Mouse (Mus musculus) c-Kit-positive CD71-negative TER-119-negative erythroid progenitor cells, embryonic 14.5 days (primary cell): ENCODE data around the gene Gm17428.
"Not testable (repeated sequence)": the region's sequence is repeated elsewhere in the genome, so short reads cannot be mapped to it uniquely, and the experiment has no call there.

ENCODE experiments used
- DNase-seq: peaks from one replicate; pipeline ENCODE4 v3.0.0-alpha.2; 2013; ENCODE audit warnings: low read depth

Gm17428 gene

DNA sequence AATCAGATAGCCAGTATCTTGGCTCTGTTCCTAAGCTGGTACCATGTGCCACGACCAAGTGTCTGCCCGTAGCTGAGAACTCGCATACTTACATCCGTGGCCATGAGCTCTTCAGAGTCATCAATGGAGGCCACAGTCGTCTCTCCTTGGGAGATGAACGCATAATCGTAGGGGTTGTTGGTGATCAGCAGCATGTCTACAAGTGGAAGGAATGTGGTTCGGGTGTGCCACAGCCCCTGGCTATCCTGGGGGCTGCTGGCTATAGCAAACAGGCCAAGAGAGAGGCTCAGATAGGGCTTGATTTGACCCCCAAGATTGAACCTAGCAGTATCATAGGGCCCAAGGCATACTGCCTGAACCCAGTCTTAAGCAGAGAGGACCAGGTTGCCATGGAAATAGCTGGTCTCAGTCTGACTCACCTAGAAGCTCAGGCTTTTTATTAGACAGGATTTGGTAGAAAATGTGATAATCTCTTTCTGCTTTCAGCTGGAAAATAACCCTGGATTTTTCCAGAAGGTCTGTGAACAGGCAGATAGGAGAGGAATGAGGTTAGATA is 13.2 kb downstream of the Gm17428 start:
- no peak for DNase-seq

DNA sequence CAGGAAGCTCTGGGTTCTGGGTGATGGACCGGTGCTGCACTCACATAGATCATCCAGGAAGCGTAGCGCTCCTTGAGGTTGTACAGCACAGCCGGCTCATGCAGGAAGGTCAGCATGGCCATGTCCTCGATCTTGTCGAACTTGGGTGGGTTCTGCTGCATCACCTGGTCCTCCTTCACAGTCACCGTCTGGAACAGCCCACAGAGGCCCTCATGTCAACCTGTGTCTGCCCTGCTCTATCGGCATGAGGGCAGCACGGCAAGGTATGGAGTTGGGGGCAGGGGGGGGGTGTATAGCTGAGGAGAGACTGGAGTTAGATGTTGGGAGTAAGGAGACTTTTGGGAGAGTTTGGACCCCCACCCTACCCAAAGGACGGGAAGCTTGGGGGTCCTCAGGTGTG is 15.5 kb downstream of the Gm17428 start:
- no peak for DNase-seq

DNA sequence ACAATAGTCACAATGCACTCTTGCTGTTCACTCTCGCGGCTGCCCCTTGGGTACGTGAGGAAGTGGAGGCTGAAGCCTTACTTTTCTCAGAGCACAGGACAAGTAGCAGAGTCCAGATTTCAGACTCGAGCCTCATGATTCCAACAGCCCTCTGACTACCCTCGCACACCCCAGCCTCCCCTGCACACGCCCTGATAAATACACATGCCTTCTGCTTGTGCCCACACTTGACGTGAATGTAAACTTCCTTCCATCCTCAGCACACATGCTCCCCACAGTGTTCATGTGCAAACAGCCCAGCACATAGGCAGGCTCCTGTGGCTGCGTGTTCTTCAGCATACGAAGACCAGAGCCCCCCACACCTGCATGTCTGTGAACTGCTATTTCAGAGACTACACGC is 16.9 kb downstream of the Gm17428 start:
- no peak for DNase-seq

DNA sequence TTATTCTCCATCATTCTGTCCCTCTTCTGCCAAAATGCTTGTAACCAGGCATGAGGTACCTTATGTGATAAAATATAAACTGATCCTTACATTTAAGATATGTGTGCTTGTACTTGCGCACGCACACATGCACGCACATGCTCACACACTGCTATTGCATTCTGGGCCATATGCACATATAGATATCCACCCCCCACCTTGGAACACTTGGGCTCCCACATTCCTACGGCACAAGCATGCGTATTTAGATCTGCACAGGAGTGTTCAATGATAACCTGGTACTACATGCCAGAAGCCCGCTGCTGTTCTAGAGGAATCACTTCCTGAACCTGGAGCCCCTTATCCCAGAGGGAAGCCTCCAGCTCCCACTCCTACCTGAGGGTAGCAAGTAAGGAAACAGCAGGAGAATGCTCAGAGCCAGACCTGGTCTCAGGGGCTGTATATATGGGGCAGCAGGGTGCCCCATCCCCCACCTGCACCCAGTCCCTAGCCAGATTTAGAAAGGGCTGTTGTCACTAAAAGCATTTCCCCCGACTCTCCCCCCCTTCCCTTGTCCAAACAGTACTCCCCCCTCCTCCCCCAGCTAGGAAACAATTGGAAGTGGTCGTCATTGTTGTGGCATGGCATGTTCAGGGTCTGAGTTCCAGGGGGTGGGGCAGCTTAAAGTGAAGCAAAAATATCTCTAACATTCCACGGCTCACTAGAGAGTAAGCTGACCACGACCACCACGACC is 17.6 kb downstream of the Gm17428 start, which contains the start of gene Myh7:
Myh7 (minus strand) TSS at position 491 of the 733 bp plus-strand sequence.
- no peak for DNase-seq

DNA sequence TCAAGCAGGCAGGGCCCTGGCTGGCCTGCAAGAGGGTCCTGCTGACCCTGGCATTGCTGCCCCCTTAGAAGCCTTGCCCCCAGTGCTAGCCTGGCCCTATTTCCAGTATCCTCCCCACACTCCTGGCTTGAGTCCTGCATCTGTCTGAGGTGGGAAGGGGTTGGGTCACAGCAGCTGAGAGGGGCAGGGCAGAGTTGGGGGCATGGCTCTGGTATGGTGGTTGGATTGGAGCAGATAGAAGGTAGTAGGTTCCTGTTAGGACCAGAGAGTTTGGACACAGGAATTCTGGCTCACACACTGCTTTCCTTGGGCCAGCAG is 18.1 kb downstream of the Gm17428 start:
- DNase-seq, result no peak

DNA sequence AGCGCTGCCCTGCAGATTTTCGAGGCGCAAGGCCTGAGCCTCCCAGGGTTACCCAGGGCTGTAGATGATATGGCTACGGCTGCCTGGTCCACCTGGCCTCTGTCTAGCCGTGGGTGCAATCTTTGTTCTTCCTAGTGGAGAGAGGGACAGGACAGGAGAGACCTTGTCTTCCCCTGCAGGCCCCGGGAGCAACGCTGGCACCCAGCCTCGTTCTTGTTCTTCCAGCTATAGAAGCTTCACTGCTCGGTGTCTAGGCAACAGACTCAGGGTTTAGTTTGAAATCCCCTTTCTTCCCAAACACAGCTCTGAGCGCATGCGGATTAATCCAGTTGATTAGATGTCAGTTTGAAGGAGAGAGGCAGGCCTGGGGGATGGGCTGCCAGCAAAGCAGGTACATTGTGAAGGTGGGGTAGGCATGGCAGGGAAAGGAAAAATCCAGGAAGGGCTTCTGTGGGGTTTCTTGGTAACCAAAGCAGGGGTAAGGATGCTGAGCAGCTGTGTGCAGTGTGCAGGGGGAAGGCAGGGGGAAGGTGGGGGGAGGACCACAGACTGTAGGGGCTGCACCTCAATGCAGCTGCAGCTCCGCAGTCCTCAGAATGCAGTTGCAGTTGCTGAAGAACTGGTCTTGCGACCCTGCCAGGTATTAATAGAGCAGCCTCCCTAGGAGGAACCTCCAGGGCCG is 18.9 kb downstream of the Gm17428 start:
- DNase-seq, result no peak

DNA sequence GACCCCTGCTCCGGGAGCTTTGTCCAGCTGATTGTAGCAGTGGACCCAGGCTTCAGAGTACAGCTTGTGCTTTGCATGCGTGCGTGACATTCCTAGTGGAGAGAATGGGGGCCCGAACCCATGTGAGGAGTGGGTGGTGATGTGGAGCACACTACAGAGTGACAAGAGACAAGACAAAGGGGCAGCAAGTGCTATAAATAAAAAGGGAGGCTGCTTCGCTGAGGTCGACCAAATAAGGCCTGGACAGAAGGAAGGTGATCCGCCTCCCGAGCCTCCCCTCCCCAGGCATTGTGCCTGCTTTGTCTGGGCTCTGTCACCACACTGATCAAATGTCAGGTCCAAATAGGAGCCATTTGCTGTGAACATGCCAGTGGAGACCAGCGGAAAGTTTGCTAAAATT is 20.1 kb downstream of the Gm17428 start:
- no peak for DNase-seq

GRCm38 (mm10) chr14:54997297-54997696 is 20.6 kb downstream of the Gm17428 start:
- DNase-seq, result no peak

- DNase-seq, result no peak
Measured at GRCm38 (mm10) chr14:54998680-54999079, 21.9 kb downstream of the Gm17428 start.

DNA sequence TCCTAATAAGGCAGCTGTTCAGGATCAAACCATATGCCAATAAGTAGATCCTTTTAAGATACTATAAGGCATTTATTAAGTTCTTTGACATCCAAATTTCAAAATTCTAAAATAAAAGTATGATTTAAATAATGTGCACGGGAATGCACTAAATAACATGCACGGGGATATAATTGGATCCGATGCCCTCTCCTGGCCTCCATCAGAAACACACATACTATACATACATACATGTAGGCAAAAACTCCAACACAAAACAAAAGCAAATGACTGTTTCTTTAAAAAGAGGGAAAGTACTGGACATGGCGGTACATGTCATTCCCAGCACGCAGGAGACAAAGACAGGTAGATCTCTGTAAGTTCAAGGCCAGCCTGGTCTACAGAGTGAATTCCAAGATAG is 23.1 kb downstream of the Gm17428 start:
- DNase-seq, result not testable (repeated sequence)

GRCm38 (mm10) chr14:55000814-55001213 is 24.1 kb downstream of the Gm17428 start:
- no peak for DNase-seq

DNA sequence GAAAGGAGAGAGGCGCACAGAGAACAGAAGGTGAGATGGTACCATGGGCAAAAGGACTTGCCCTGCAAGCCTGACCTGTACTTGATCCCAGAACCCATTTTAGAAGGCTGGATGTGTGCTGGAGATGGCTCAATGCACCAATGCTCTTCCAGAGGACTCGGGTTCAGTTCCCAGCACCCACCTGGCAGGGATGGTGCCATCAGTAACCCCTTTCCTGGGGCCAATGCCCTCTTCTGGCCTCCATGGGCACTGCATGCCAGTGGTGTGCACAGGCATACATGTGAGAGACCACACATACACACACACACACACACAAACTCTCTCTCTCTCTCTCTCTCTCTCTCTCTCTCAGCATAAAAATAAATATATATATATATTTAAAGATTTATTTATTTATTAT is 24.7 kb downstream of the Gm17428 start:
- no peak for DNase-seq

DNA sequence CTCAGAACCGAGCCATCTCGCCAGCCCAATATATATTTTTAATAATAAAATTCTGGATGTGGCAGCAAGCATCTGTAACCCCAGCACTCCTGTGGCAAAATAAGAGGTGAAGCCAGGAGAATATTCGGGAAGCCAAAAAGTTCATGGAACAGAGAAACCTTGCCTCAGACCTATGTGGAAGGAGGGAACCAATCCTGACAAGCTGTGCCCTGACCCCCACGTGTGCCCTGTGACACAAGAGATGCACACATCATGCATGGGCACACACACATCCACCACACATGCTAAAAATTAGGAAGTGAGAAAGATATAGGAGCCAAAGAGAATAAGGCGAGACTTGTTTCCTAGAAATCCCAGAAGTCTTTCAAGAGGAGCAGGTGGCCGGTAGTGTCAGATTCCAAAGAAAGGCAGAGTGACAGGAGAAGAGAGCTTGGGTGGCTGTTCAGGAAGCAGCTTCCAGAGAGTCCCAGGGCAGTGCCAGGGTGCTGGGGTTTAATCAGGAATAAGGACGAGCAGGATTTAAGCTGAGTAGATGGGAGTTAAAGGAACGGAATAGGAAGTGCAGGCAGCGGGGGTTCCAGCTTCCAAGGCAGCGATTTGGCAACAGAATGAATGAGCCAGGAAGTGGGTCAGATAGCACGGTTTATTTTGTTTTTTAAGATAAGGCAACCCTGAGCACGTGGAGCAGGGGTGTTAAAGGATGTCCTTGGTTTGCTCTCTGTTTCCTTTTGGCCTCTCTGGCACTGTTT is 25.4 kb downstream of the Gm17428 start:
- no peak for DNase-seq

- DNase-seq, result no peak
Measured at GRCm38 (mm10) chr14:55002687-55003120, 26.0 kb downstream of the Gm17428 start.

DNA sequence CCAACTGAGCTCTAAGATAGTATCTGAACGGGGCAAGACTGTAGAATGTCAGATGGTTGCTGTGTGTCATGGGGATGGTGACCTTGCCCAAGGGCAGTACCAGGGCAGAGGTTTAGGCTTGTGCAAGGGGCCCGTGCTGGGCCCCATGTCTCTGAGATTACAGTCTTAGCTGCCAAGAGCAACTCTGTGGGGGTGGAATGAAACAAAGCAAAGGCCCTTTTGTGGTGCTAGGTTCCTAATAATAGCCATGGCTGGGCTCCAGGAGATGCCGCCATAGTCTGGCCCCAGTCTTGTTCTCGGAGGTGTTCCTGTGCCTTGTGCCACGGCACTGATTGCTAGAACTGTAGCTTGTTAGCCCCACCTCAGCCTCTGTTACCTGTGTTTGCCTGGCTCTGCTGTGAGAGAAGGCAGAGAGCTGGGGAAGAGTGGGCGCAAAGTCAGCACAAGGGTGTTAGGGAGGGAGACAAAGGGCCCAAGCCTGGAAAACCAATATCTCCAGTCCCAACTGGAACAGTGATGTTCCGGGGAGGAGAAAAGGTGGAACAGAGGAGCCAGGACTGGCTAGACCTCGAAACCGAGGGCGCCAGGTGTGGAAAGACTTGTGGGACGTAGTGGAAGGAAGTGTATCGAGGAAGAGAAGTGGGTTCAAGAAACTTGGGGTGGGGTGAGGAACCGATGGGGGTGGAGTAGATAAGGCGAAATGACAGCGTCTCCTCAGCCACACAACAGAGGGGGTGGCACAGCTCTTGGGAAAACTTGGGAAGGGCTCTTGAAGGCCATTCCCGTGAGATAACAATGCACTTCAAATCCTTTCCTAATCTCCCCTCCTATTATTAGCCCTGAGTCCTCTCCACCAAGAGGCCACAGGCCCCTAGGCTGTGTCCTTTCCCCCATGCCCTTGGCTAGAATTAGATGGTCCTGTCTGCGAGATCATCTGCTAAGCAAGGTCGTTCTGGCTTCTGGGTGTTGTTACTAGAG is 27.4 kb downstream of the Gm17428 start:
- DNase-seq, result no peak

GRCm38 (mm10) chr14:55005506-55005905 is 28.8 kb downstream of the Gm17428 start:
- DNase-seq, result no peak

DNA sequence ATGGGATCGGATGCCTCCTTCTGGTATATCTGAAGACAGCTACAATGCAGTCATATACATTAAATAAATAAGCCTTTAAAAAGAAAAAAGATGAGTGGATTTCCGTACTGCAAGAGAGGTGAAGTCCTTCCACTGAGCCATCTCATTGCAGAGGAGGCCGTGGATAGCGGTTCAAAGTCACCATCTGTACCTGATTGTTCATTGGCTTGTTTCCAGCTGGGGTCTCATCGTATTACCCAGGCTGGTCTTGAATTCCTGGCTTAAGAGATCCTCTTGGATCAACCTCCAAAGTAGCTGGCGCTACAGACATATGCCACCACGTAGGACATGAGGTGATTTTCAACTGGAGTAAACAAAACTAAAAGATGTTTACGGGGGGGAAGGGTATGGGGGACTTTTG is 29.2 kb downstream of the Gm17428 start:
- no peak for DNase-seq

- DNase-seq, result no peak
Measured at GRCm38 (mm10) chr14:55006541-55006940, 29.8 kb downstream of the Gm17428 start.

DNA sequence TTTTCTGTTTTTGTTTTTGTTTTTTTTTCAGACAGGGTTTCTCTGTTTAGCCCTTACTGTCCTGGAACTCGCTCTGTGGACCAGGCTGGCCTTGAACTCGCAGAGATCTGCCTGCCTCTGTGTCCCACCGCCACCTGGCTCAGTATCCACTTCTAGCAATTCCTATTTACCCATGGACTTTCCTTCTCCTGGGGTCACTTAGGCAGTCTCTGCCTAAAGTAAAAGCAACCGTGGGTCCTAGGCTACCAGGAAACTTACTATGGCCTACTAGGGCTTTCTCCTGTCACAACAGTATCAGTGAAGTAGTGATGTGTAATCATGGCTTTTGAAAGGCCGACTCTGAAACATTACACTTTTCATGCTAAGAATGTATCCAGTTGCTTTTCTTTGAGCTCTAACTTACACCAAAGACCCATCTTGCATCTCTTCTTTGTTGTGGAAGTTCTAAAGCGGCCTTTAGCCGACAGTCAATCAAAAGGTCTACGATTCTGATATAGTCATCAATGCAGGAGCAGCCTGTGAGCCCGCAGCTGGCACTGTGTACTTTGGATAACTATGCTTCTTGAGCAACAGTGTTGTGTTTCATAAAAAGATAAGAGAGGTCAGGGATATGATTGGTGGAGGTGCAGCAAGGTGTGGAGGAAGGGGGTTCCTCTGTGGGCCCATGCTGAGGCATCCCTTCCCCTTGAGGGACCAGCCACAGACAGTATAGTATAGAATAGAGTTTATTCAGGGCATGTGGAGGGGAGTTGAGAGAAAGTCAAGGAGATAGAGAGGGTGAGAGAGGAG is 30.6 kb downstream of the Gm17428 start:
- no peak for DNase-seq

DNA sequence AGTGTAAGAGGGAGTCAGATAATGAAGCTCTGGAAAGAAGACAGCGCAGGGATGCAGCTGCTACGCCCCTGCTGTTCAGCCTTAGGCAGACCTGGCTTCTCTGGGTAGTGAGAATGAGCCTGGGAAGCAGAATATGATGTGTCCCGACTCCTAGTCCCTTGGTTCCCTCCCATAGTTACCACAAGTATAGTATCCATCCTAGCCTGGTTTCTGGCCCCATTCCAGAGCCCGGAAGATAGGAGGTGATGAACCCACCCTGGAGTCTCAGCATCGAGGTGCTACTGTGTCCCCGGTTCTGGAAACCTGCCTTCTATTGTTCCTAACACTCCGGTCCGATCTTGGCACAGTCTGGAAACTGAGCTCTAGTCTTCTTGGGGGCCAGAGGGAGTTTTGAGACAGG is 31.7 kb downstream of the Gm17428 start:
- DNase-seq, result no peak

DNA sequence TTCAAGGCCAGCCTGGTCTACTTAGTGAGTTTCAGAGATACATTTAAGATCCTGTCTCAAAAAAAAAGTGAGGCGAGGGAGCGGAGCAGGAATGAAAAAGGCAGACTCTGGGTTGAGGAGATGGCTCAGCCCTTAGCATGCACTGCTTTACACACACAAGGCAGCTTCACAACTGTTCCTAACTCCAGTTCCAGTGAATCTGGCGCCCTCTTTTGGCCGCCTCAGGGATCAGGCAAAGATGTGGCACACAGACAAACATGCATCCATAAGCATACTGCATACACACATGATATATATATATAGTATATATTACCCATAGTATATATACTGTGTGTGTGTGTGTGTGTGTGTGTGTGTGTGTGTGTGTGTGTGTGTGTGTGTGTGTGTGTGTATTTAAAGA is 34.4 kb downstream of the Gm17428 start:
- DNase-seq, result peak; percentile 35
